Comparison of ENCODE assay signal across 14 mouse cellular contexts in genomic region chr17:27883994-27884393, GRCm38 (mm10). TPM values are rescaled to one million over a fixed set of nuclear protein-coding genes. Genes with fewer than 3 reads are reported as not detected.
DNase-seq lines count a peak whose midpoint lies in the region.
"Had no signal": no experiment of that assay in that cellular context is flagged by ENCODE, and none has a peak within 500 bp of the region (broad histone marks: within the 10 kb centered on the region; RNA-seq: fewer than 3 reads in every experiment).

No protein-coding gene starts in this region.

- DNase-seq in adrenal gland, adult 2 months = peak; percentile 35
- no peak for DNase-seq in adrenal gland, postnatal 14 days
- peak; percentile 84 for DNase-seq in heart, adult 11 months
- DNase-seq in heart, adult 18-20 months = no peak
- DNase-seq: adrenal gland, adult 8-10 months; adrenal gland, postnatal 10 days; adrenal gland, postnatal 25 days; adrenal gland, postnatal 36 days; B cell, adult 2 months; cerebellum, adult 11 months; cerebellum, adult 11-12 months; cerebellum, adult 18-20 months; cerebellum, adult 2 months; cerebellum, adult 8-10 months had no signal

RNA-seq across cellular contexts. Expression of gene Anks1, which starts 25.1 kb away (rescaled TPM):
- 10 to 100 TPM; 23.5 to 24.9 TPM for total RNA-seq in adrenal gland, adult 2 months (2021)
- 41.3 and 44.8 TPM in 2 replicates for polyA plus RNA-seq in adrenal gland, adult 2 months (2012; rRNA removed)
- total RNA-seq in adrenal gland, postnatal 14 days (2021) = 25.7 and 31.8 TPM in 2 replicates
- 10 to 100 TPM; 65.8 to 73.0 TPM for total RNA-seq in heart, adult 18-20 months (2021)

RNA-seq across cellular contexts. Expression of gene Taf11, which starts 25.6 kb away (rescaled TPM):
- 10 to 100 TPM; 17.7 to 30.9 TPM for total RNA-seq in adrenal gland, adult 2 months (2021)
- polyA plus RNA-seq in adrenal gland, adult 2 months (2012; rRNA removed) = 7.4 and 8.3 TPM in 2 replicates
- total RNA-seq in adrenal gland, postnatal 14 days (2021) = 26.2 and 28.4 TPM in 2 replicates
- 10 to 100 TPM; 22.9 to 24.7 TPM for total RNA-seq in heart, adult 18-20 months (2021)

RNA-seq across cellular contexts. Expression of gene Uhrf1bp1, which starts 27.8 kb away (rescaled TPM):
- total RNA-seq in adrenal gland, adult 2 months (2021) = 10 to 100 TPM; 25.2 to 38.7 TPM
- 14.1 and 15.0 TPM in 2 replicates for polyA plus RNA-seq in adrenal gland, adult 2 months (2012; rRNA removed)
- total RNA-seq in adrenal gland, postnatal 14 days (2021) = 24.4 and 29.9 TPM in 2 replicates
- 10 to 100 TPM; 16.8 to 20.6 TPM for total RNA-seq in heart, adult 18-20 months (2021)

RNA-seq across cellular contexts. Expression of gene Snrpc, which starts 46.0 kb away (rescaled TPM):
- 10 to 100 TPM; 74.5 to 79.8 TPM for total RNA-seq in adrenal gland, adult 2 months (2021)
- 180 and 188 TPM in 2 replicates for polyA plus RNA-seq in adrenal gland, adult 2 months (2012; rRNA removed)
- 93.1 and 94.6 TPM in 2 replicates for total RNA-seq in adrenal gland, postnatal 14 days (2021)
- 10 to 100 TPM; 46.0 to 50.6 TPM for total RNA-seq in heart, adult 18-20 months (2021)

Comparison
In these comparisons a context has a peak if more than half of its experiments do, and no peak if none do; other contexts are left out.
1. DNase-seq: peak in adrenal gland, adult 2 months (single experiment) and heart, adult 11 months (single experiment); none in adrenal gland, postnatal 14 days (single experiment) and heart, adult 18-20 months (0 of 2).